Mouse (Mus musculus): ENCODE data around the gene Mup8. TPM values are rescaled to one million over a fixed set of nuclear protein-coding genes. Genes with fewer than 3 reads are reported as not detected.
"Not testable (repeated sequence)": the region's sequence is repeated elsewhere in the genome, so short reads cannot be mapped to it uniquely, and the experiment has no call there.

Gene Mup8
- not detected for total RNA-seq (2021)

- DNase-seq = not testable (repeated sequence)
Measured at GRCm38 (mm10) chr4:60222499-60222898, at the start of gene Mup8. Mup8 (minus strand) TSS chr4:60222599.

- not testable (repeated sequence) for DNase-seq
Measured at GRCm38 (mm10) chr4:60265977-60266770, 43.8 kb upstream of the Mup8 start.

- not testable (repeated sequence) for DNase-seq
Measured at GRCm38 (mm10) chr4:60262706-60263105, 40.3 kb upstream of the Mup8 start.

Other genes with a start within 250 kb of the Mup8 start
- not detected for gene Mup7, start 152.1 kb downstream of the Mup8 start, total RNA-seq (2021)
- not detected for gene Mup2, start 68.3 kb downstream of the Mup8 start, total RNA-seq (2021)
- not detected for gene Mup9, start 199.4 kb upstream of the Mup8 start, total RNA-seq (2021)

Measured in layer of hippocampus, postnatal 36 days (tissue).